Mouse (Mus musculus) erythroblast, embryonic 14.5 days (primary cell): ENCODE results near the gene Adcy10.

Experiments used
- GATA1 ChIP-seq: IDR thresholded peaks from 2 replicates; pipeline ENCODE4 v1.6.1; 2012; ENCODE audit warnings: low read length, inconsistent platforms, mixed read lengths
- TAL1 ChIP-seq: IDR thresholded peaks from 3 replicates; pipeline ENCODE4 v1.6.1; 2012; ENCODE audit warnings: low read length, inconsistent platforms, mixed read lengths

DNA sequence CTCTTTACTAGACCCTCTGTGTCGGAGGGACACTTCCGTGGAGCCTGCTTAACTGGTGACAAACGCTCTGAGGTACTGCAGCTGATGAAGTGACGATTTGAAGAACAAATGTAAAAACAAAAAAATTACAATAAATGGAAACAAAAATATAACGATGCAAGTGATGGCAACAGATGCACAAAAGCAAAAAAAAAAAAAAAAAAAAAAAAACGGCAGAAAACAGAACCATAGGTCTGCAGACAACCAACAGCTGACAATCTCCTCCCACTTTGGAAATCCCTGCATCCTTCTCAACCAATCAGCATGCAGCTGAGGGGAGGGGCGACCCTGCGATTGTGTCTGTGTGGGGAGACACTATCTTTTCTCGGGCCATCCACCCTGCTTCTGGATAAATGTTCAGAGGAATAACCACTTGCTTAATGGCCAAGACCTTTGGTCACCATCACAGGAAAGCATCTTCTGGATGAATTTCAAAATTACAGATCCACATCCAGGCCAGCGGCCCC lies 116.8 kb downstream of the Adcy10 start:
- TF ChIP-seq TAL1 (no peak), GATA1 (0 out of 2 replicates have a peak, but pooled peaks have one; percentile 0)
